Mouse (Mus musculus) CH12.LX (cell line): ENCODE data around the gene Ttll8.

Experiments used
- CTCF ChIP-seq, 2 experiments: IDR thresholded peaks in 1 of 2; conservative IDR thresholded peaks in 1 of 2; 2 replicates each; pipeline ENCODE4 v1.5.1; 2011 to 2012; ENCODE audit warnings: low read depth in 2 of 2, low read length in 2 of 2, improper control_type of control experiment in 1 of 2, inconsistent platforms in 1 of 2, mild to moderate bottlenecking in 1 of 2, moderate library complexity in 1 of 2
- E2F4 ChIP-seq: IDR thresholded peaks from 2 replicates; pipeline ENCODE4 v1.6.1; 2011; ENCODE audit warnings: low read depth, low read length, improper control_type of control experiment; ENCODE audit not compliant: insufficient replicate concordance
- ELF1 ChIP-seq: IDR thresholded peaks from 2 replicates; pipeline ENCODE4 v1.6.1; 2014; ENCODE audit warnings: low read depth, mild to moderate bottlenecking, inconsistent platforms, low read length, improper control_type of control experiment
- EP300 ChIP-seq: IDR thresholded peaks from 2 replicates; pipeline ENCODE4 v1.6.1; 2011; ENCODE audit warnings: low read length, improper control_type of control experiment
- ETS1 ChIP-seq: conservative IDR thresholded peaks from 2 replicates; pipeline ENCODE4 v1.6.1; 2012; ENCODE audit warnings: low read depth, mild to moderate bottlenecking, inconsistent platforms, low read length, improper control_type of control experiment, moderate library complexity
- MAFK ChIP-seq: IDR thresholded peaks from 2 replicates; pipeline ENCODE4 v1.6.1; 2011; ENCODE audit warnings: low read length, improper control_type of control experiment; ENCODE audit not compliant: insufficient replicate concordance
- MAZ ChIP-seq: IDR thresholded peaks from 2 replicates; pipeline ENCODE4 v1.6.1; 2012; ENCODE audit warnings: low read depth, mild to moderate bottlenecking, inconsistent platforms, low read length, improper control_type of control experiment, moderate library complexity
- NRF1 ChIP-seq: IDR thresholded peaks from 2 replicates; pipeline ENCODE4 v1.6.1; 2014; ENCODE audit warnings: low read depth, mild to moderate bottlenecking, inconsistent platforms, low read length, improper control_type of control experiment, moderate library complexity
- POLR2A ChIP-seq: IDR thresholded peaks from 2 replicates; pipeline ENCODE4 v1.6.1; 2011; ENCODE audit warnings: low read depth, mild to moderate bottlenecking, improper control_type of control experiment, low read length
- RAD21 ChIP-seq: IDR thresholded peaks from 2 replicates; pipeline ENCODE4 v1.6.1; 2011; ENCODE audit warnings: low read depth, mild to moderate bottlenecking, low read length, improper control_type of control experiment, moderate library complexity
- RCOR1 ChIP-seq: conservative IDR thresholded peaks from 2 replicates; pipeline ENCODE4 v1.6.1; 2012; ENCODE audit warnings: low read depth, mild to moderate bottlenecking, inconsistent platforms, low read length, improper control_type of control experiment
- SIN3A ChIP-seq: IDR thresholded peaks from 2 replicates; pipeline ENCODE4 v1.6.1; 2012; ENCODE audit warnings: low read length, improper control_type of control experiment, inconsistent platforms
- SMC3 ChIP-seq: IDR thresholded peaks from 2 replicates; pipeline ENCODE4 v1.6.1; 2011; ENCODE audit warnings: low read depth, low read length, improper control_type of control experiment

GRCm38 (mm10) chr15:88858707-88859106 is 95.5 kb downstream of the Ttll8 start:
- TF ChIP-seq CTCF (conservative IDR thresholded peaks at IDR 0.05 in 1 of 2, IDR thresholded peaks at IDR 0.05 in 1 of 2; ENCODE audit: low read depth in 2 of 2, low read length in 2 of 2), result no peak
- no peak for TF ChIP-seq POLR2A
- no peak for TF ChIP-seq SIN3A
- no peak for TF ChIP-seq ELF1
- no peak for TF ChIP-seq RCOR1
- TF ChIP-seq SMC3, result no peak
- no peak for TF ChIP-seq MAFK
- no peak for TF ChIP-seq E2F4
- no peak for TF ChIP-seq MAZ
- no peak for TF ChIP-seq ETS1
- TF ChIP-seq EP300, result no peak
- no peak for TF ChIP-seq NRF1
- no peak for TF ChIP-seq RAD21
